Mouse (Mus musculus): ENCODE data around the gene Ripply3. TPM values are rescaled to one million over a fixed set of nuclear protein-coding genes. Genes with fewer than 3 reads are reported as not detected.
A peak's percentile ranks its signal among the peaks of the same experiment; 100 is the strongest.
"Not testable (repeated sequence)": the region's sequence is repeated elsewhere in the genome, so short reads cannot be mapped to it uniquely, and the experiment has no call there.

Ripply3 gene
- total RNA-seq, 4 experiments from 2014 or later, result 0.21 to 0.71 (median 0.57) TPM; not detected in 1

GRCm38 (mm10) chr16:94313229-94314030 is 14.8 kb upstream of the Ripply3 start, which contains the start of gene Hlcs:
Gene Hlcs (minus strand): TSS chr16:94313571.
- DNase-seq (ENCODE audit: low spot score in 2 of 2), result peak; percentile 95 to 97

GRCm38 (mm10) chr16:94314626-94315025 is 13.6 kb upstream of the Ripply3 start:
- no peak for DNase-seq (ENCODE audit: low spot score in 2 of 2)

GRCm38 (mm10) chr16:94315215-94315614 is 13.0 kb upstream of the Ripply3 start:
- no peak for DNase-seq (ENCODE audit: low spot score in 2 of 2)

- no peak for DNase-seq (ENCODE audit: low spot score in 2 of 2)
Measured at GRCm38 (mm10) chr16:94317752-94318151, 10.5 kb upstream of the Ripply3 start.

- DNase-seq (ENCODE audit: low spot score in 2 of 2), result no peak
Measured at GRCm38 (mm10) chr16:94320223-94320622, 8.0 kb upstream of the Ripply3 start.

GRCm38 (mm10) chr16:94323681-94324080 is 4.5 kb upstream of the Ripply3 start:
- no peak for DNase-seq (ENCODE audit: low spot score in 2 of 2)

- no peak for DNase-seq (ENCODE audit: low spot score in 2 of 2)
Measured at GRCm38 (mm10) chr16:94326008-94326407, 2.2 kb upstream of the Ripply3 start.

GRCm38 (mm10) chr16:94328881-94329867 is 954 bp downstream of the Ripply3 start:
- no peak for DNase-seq (ENCODE audit: low spot score in 2 of 2)

- DNase-seq (ENCODE audit: low spot score in 2 of 2), result no peak
Measured at GRCm38 (mm10) chr16:94330429-94330828, 2.2 kb downstream of the Ripply3 start.

- no peak for DNase-seq (ENCODE audit: low spot score in 2 of 2)
Measured at GRCm38 (mm10) chr16:94331233-94331885, 3.1 kb downstream of the Ripply3 start.

- peak in 1 of 2 experiments; percentile 54 for DNase-seq (ENCODE audit: low spot score in 2 of 2)
Measured at GRCm38 (mm10) chr16:94331886-94332252, 3.6 kb downstream of the Ripply3 start.

- no peak for DNase-seq (ENCODE audit: low spot score in 2 of 2)
Measured at GRCm38 (mm10) chr16:94335656-94336055, 7.4 kb downstream of the Ripply3 start.

GRCm38 (mm10) chr16:94339164-94340160 is 11.2 kb downstream of the Ripply3 start:
- DNase-seq (ENCODE audit: low spot score in 2 of 2), result not testable (repeated sequence)

- DNase-seq (ENCODE audit: low spot score in 2 of 2), result no peak
Measured at GRCm38 (mm10) chr16:94345733-94346132, 17.5 kb downstream of the Ripply3 start.

GRCm38 (mm10) chr16:94347080-94347731 is 19.0 kb downstream of the Ripply3 start:
- DNase-seq (ENCODE audit: low spot score in 2 of 2), result no peak

GRCm38 (mm10) chr16:94348779-94349178 is 20.6 kb downstream of the Ripply3 start:
- no peak for DNase-seq (ENCODE audit: low spot score in 2 of 2)

- no peak for DNase-seq (ENCODE audit: low spot score in 2 of 2)
Measured at GRCm38 (mm10) chr16:94349588-94350286, 21.5 kb downstream of the Ripply3 start.

- no peak for DNase-seq (ENCODE audit: low spot score in 2 of 2)
Measured at GRCm38 (mm10) chr16:94350287-94350677, 22.1 kb downstream of the Ripply3 start.

GRCm38 (mm10) chr16:94354450-94354849 is 26.2 kb downstream of the Ripply3 start:
- peak in 1 of 2 experiments; percentile 30 for DNase-seq (ENCODE audit: low spot score in 2 of 2)
